Mouse (Mus musculus) erythroblast, embryonic 14.5 days (primary cell): ENCODE data around the gene Gm3543. TPM values are rescaled to one million over a fixed set of nuclear protein-coding genes. Genes with fewer than 3 reads are reported as not detected.
"Not testable (repeated sequence)": the region's sequence is repeated elsewhere in the genome, so short reads cannot be mapped to it uniquely, and the experiment has no call there.

Experiments used
- H3K27me3 ChIP-seq: 2 replicates; pipeline ENCODE4 v1.6.1; 2012; ENCODE audit warnings: inconsistent platforms; ENCODE audit not compliant: control insufficient read depth
- H3K36me3 ChIP-seq: 2 replicates; pipeline ENCODE4 v1.6.1; 2012; ENCODE audit warnings: mild to moderate bottlenecking, inconsistent platforms; ENCODE audit not compliant: control insufficient read depth
- H3K4me1 ChIP-seq: 2 replicates; pipeline ENCODE4 v1.6.1; 2012; ENCODE audit warnings: inconsistent platforms; ENCODE audit not compliant: control insufficient read depth
- H3K4me3 ChIP-seq: replicated peaks from 2 replicates; pipeline ENCODE3; 2012; ENCODE audit warnings: moderate library complexity, mild to moderate bottlenecking, inconsistent platforms
- H3K9me3 ChIP-seq: 2 replicates; pipeline ENCODE4 v1.6.1; 2012; ENCODE audit warnings: low read length, inconsistent platforms, mixed read lengths; ENCODE audit not compliant: control insufficient read depth
- polyA plus RNA-seq: library from polyadenylated mRNA; stranded (reverse); fragments of >175 nt; gene quantifications from 2 replicates; pipeline ENCODE4 v1.2.3, GENCODE M21; 2012

Gene Gm3543
- not detected in 2 replicates for polyA plus RNA-seq

DNA sequence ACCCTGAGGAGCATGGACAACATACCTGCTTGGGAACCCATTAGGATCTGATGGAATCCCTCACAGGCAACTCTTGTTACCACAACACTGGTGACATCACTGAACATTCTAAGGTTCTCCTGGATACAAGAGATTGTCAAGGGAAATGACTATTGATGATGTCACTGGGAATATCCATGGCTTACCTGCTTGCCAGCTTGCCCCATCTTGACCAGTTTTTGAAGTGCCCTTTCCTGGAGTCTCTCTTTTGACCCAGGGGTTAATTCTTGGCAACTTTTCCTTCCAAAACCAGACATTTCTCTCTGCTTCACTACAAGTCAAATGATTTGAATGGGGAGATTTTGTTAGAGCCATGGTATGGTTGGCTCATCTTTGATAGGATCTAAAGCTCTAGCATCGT lies at the start of gene Gm3543:
TSS of gene Gm3543 (minus strand) at position 101 of the 400 bp plus-strand sequence.
- H3K4me3 ChIP-seq, H3K27me3 ChIP-seq, H3K4me1 ChIP-seq, H3K36me3 ChIP-seq, H3K9me3 ChIP-seq: not testable (repeated sequence)

DNA sequence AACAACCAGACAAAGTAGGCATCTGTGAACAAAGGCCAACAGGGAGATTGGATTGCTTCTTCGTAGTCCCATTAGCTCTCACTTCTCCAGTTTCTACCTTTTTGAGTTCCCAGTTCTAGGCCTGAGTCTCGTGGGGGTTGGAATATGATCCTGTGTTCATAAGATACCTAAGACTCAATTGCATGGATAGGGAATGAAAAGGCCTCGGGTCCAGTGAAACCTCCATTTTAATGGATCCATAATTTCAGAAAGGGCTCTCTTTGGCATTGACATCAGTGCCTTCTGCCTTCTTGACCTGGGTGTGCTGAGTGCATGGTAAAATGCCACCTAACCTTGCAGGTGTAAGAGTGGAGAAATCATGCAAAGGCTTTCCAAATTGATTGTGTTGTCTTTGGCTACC lies 14.5 kb downstream of the Gm3543 start:
- not testable (repeated sequence) for H3K36me3 ChIP-seq, H3K4me1 ChIP-seq, H3K27me3 ChIP-seq, H3K4me3 ChIP-seq
- H3K9me3 ChIP-seq: peaks cover 11% of the 10 kb centered on the region

DNA sequence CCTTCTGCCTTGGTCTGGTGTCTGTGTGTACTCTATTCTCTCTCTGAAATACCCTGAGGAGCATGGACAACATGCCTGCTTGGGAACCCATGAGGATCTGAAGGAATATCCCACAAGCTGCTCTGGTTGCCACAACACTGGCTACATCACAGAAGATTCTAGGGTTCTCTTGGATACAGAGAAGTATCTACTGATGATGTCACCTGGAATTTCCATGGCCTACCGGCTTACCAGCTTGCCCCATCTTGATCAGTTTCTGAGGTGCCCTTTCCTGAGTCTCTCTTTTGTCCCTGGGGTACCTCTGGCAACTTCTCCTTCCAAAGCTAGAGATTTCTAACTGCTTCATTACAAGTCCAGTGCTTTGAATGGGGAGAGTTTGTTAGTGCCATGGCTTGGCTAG lies 15.3 kb downstream of the Gm3543 start, which contains the start of gene Gm6401:
TSS of gene Gm6401 (minus strand) at position 101 of the 400 bp plus-strand sequence.
- not testable (repeated sequence) for H3K4me1 ChIP-seq, H3K27me3 ChIP-seq, H3K36me3 ChIP-seq, H3K4me3 ChIP-seq
- H3K9me3 ChIP-seq: peaks cover 11% of the 10 kb centered on the region

DNA sequence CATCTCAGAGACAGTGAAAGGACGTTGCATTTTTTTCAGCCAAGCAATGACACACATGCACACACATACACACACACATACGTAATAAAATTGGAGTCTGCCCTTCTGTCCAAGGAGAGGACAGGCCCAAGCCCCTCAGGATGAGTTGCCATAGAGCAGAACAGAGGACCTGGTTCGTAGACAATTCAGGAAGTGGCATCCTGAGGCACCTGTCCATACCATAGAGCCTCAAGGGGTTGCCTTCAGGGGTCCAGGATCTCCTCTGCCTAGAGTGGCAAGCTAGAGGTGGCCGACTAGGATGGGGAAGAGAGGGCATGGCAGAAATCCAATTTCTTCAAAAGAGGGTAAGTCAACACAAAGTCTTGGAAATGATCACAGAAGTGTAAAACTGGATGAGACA lies 19.0 kb downstream of the Gm3543 start:
- not testable (repeated sequence) for H3K4me1 ChIP-seq, H3K27me3 ChIP-seq, H3K36me3 ChIP-seq, H3K4me3 ChIP-seq
- peaks cover 11% of the 10 kb centered on the region for H3K9me3 ChIP-seq

DNA sequence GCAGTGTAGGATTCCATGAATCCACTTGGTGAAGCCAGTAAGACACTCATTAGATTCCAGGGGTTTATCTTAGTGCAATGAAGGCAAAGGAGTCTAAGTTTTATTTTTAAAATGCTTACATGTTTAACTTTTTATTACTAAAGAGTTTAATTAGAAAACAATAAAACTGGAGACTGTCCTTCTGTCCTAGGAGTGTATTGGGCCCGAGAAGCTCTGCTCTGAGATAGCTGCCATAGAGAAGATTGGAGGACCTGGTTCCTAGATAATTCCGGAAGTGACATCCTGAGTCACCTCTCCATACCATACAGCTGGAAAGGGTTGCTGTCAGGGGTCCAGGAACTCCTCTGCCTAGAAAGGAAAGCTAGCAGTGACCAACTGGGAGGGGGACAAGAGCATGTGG lies 39.4 kb downstream of the Gm3543 start, which contains the start of gene 1700024B05Rik:
TSS of gene 1700024B05Rik (plus strand) at position 301 of the 400 bp plus-strand sequence.
- not testable (repeated sequence) for H3K4me1 ChIP-seq, H3K36me3 ChIP-seq, H3K27me3 ChIP-seq, H3K4me3 ChIP-seq, H3K9me3 ChIP-seq

Other genes starting within 250 kb of the Gm3543 start
- not detected in 2 replicates for gene Gm7929, start 232.7 kb downstream of the Gm3543 start, polyA plus RNA-seq
- gene Gm47189, start 210.9 kb downstream of the Gm3543 start, polyA plus RNA-seq: not detected in 2 replicates
- not detected in 2 replicates for gene Gm7980, start 76.0 kb downstream of the Gm3543 start, polyA plus RNA-seq
- gene 1700049E17Rik1, start 58.4 kb downstream of the Gm3543 start, polyA plus RNA-seq: not detected in 2 replicates
- not detected in 2 replicates for gene 1700024B05Rik, start 39.3 kb downstream of the Gm3543 start, polyA plus RNA-seq
- gene Gm6401, start 15.4 kb downstream of the Gm3543 start, polyA plus RNA-seq: not detected in 2 replicates
- gene Gm7951, start 134.0 kb upstream of the Gm3543 start, polyA plus RNA-seq: not detected in 2 replicates
- gene Gm17027, start 179.3 kb upstream of the Gm3543 start, polyA plus RNA-seq: not detected in 2 replicates
- gene Gm3573, start 207.5 kb upstream of the Gm3543 start, polyA plus RNA-seq: not detected in 2 replicates